Mouse (Mus musculus): ENCODE measurements around the gene Cdc25a. TPM values are rescaled to one million over a fixed set of nuclear protein-coding genes. Genes with fewer than 3 reads are reported as not detected.

Cdc25a gene
- polyA plus RNA-seq (2016; fragmentation: Nextera tagmentation; extraction: Ambion mirVana), result 49.5 and 55.5 TPM in 2 replicates

- ATAC-seq (ENCODE audit: insufficient number of reproducible peaks, insufficient read depth, low FRiP score, low TSS enrichment, low read depth), result peak; percentile 94
- Histone ChIP-seq H3K4me2 (peak within 1 kb of the TSS; percentile 86), H3K4me1 (replicated peaks) (peaks cover 19% of the 10 kb centered on the region), H3K4me3 (replicated peaks) (peak within 1 kb of the TSS; percentile 99), H3K27me3 (no peaks in the 10 kb centered on the region), H3K9ac (replicated peaks) (peak within 1 kb of the TSS; percentile 98), H3K36me3 (peaks cover 29% of the 10 kb centered on the region), H3K27ac (peak within 1 kb of the TSS; percentile 93), H3K9me3 (no peaks in the 10 kb centered on the region)
- WGBS, result 7% methylated on average over 33 of the region's 33 CpGs
Observed at GRCm38 (mm10) chr9:109874797-109875691, at the start of gene Cdc25a. Gene Cdc25a, plus strand, starts transcription at chr9:109875579.

GRCm38 (mm10) chr9:109825739-109826138 lies 49.6 kb upstream of the Cdc25a start:
- WGBS, result 67% methylated on average over 4 of the region's 4 CpGs

GRCm38 (mm10) chr9:109826181-109826580 lies 49.2 kb upstream of the Cdc25a start:
- Histone ChIP-seq H3K9me3 (no peaks in the 10 kb centered on the region), H3K36me3 (peaks cover 18% of the 10 kb centered on the region; the same call in 1 of the 2 replicates), H3K27me3 (no peaks in the 10 kb centered on the region), H3K4me1 (replicated peaks) (no peaks in the 10 kb centered on the region), H3K27ac (no peak overlapping the region), H3K4me2 (no peak overlapping the region), H3K4me3 (replicated peaks) (no peak overlapping the region), H3K9ac (replicated peaks) (no peak overlapping the region)
- WGBS, result 75% methylated on average over 5 of the region's 5 CpGs
- no peak for ATAC-seq (ENCODE audit: insufficient number of reproducible peaks, insufficient read depth, low FRiP score, low TSS enrichment, low read depth)

More at GRCm38 (mm10) chr9:109825739-109826138, 49.6 kb upstream of the Cdc25a start:
- Histone ChIP-seq H3K27me3 (no peaks in the 10 kb centered on the region), H3K4me2 (no peak overlapping the region), H3K9me3 (no peaks in the 10 kb centered on the region), H3K4me3 (replicated peaks) (no peak overlapping the region), H3K27ac (no peak overlapping the region), H3K36me3 (peaks cover 15% of the 10 kb centered on the region; the same call in 1 of the 2 replicates), H3K4me1 (replicated peaks) (no peaks in the 10 kb centered on the region), H3K9ac (replicated peaks) (no peak overlapping the region)
- ATAC-seq (ENCODE audit: insufficient number of reproducible peaks, insufficient read depth, low FRiP score, low TSS enrichment, low read depth), result no peak

GRCm38 (mm10) chr9:109832391-109833087 lies 42.8 kb upstream of the Cdc25a start, which contains the start of gene Nme6:
Gene Nme6, plus strand, starts transcription at chr9:109832749.
- H3K4me1 ChIP-seq (replicated peaks), result peaks cover 7% of the 10 kb centered on the region
- peak within 1 kb of the TSS; percentile 84 for H3K4me2 ChIP-seq
- no peaks in the 10 kb centered on the region for H3K9me3 ChIP-seq
- H3K4me3 ChIP-seq (replicated peaks), result peak within 1 kb of the TSS; percentile 61
- H3K36me3 ChIP-seq, result peaks cover 32% of the 10 kb centered on the region
- peak within 1 kb of the TSS; percentile 71 for H3K9ac ChIP-seq (replicated peaks)
- under 1% methylated on average over 32 of the region's 32 CpGs for WGBS
- no peaks in the 10 kb centered on the region for H3K27me3 ChIP-seq
- peak within 1 kb of the TSS; percentile 75 for H3K27ac ChIP-seq
- peak; percentile 97 for ATAC-seq (ENCODE audit: insufficient number of reproducible peaks, insufficient read depth, low FRiP score, low TSS enrichment, low read depth)

- ATAC-seq (ENCODE audit: insufficient number of reproducible peaks, insufficient read depth, low FRiP score, low TSS enrichment, low read depth), result peak; percentile 66
- no peaks in the 10 kb centered on the region for H3K9me3 ChIP-seq
- H3K9ac ChIP-seq (replicated peaks), result peak overlapping the region; percentile 71
- H3K27me3 ChIP-seq, result no peaks in the 10 kb centered on the region
- no peak overlapping the region for H3K27ac ChIP-seq
- peak overlapping the region; percentile 61 for H3K4me3 ChIP-seq (replicated peaks)
- peaks cover 7% of the 10 kb centered on the region for H3K4me1 ChIP-seq (replicated peaks)
- peak overlapping the region; percentile 84 for H3K4me2 ChIP-seq
- H3K36me3 ChIP-seq, result peaks cover 37% of the 10 kb centered on the region
- WGBS, result 13% methylated on average over 6 of the region's 6 CpGs
Observed at GRCm38 (mm10) chr9:109833088-109833412, 42.3 kb upstream of the Cdc25a start.

GRCm38 (mm10) chr9:109849312-109849758 lies 26.0 kb upstream of the Cdc25a start, which contains the start of gene Camp:
Gene Camp, minus strand, starts transcription at chr9:109849617.
- WGBS, result 80% methylated on average over 6 of the region's 6 CpGs
- Histone ChIP-seq H3K36me3 (peaks cover 6% of the 10 kb centered on the region; the same call in 1 of the 2 replicates), H3K4me1 (replicated peaks) (no peaks in the 10 kb centered on the region), H3K27me3 (no peaks in the 10 kb centered on the region), H3K9ac (replicated peaks) (no peak within 1 kb of the TSS), H3K27ac (no peak within 1 kb of the TSS), H3K4me2 (no peak within 1 kb of the TSS), H3K9me3 (no peaks in the 10 kb centered on the region), H3K4me3 (replicated peaks) (no peak within 1 kb of the TSS)
- no peak for ATAC-seq (ENCODE audit: insufficient number of reproducible peaks, insufficient read depth, low FRiP score, low TSS enrichment, low read depth)

GRCm38 (mm10) chr9:109850099-109850498 lies 25.3 kb upstream of the Cdc25a start:
- ATAC-seq (ENCODE audit: insufficient number of reproducible peaks, insufficient read depth, low FRiP score, low TSS enrichment, low read depth), result no peak
- 87% methylated on average over 5 of the region's 5 CpGs for WGBS

GRCm38 (mm10) chr9:109854341-109854740 lies 21.0 kb upstream of the Cdc25a start:
- WGBS, result 84% methylated on average over 2 of the region's 2 CpGs

More at GRCm38 (mm10) chr9:109850099-109850498, 25.3 kb upstream of the Cdc25a start:
- Histone ChIP-seq H3K9ac (replicated peaks) (no peak overlapping the region), H3K4me3 (replicated peaks) (no peak overlapping the region), H3K9me3 (no peaks in the 10 kb centered on the region), H3K4me2 (no peak overlapping the region), H3K36me3 (peaks cover 5% of the 10 kb centered on the region; the same call in 1 of the 2 replicates), H3K4me1 (replicated peaks) (no peaks in the 10 kb centered on the region), H3K27me3 (no peaks in the 10 kb centered on the region), H3K27ac (no peak overlapping the region)

GRCm38 (mm10) chr9:109855947-109856346 lies 19.4 kb upstream of the Cdc25a start:
- 76% methylated on average over 6 of the region's 6 CpGs for WGBS

More at GRCm38 (mm10) chr9:109854341-109854740, 21.0 kb upstream of the Cdc25a start:
- Histone ChIP-seq H3K9ac (replicated peaks) (no peak overlapping the region), H3K27me3 (no peaks in the 10 kb centered on the region), H3K9me3 (no peaks in the 10 kb centered on the region), H3K27ac (no peak overlapping the region), H3K4me2 (no peak overlapping the region), H3K4me3 (replicated peaks) (no peak overlapping the region), H3K36me3 (no peaks in the 10 kb centered on the region), H3K4me1 (replicated peaks) (no peaks in the 10 kb centered on the region)
- no peak for ATAC-seq (ENCODE audit: insufficient number of reproducible peaks, insufficient read depth, low FRiP score, low TSS enrichment, low read depth)

GRCm38 (mm10) chr9:109862397-109863044 lies 12.9 kb upstream of the Cdc25a start:
- Histone ChIP-seq H3K9me3 (no peaks in the 10 kb centered on the region), H3K4me2 (peak overlapping the region; percentile 42), H3K9ac (replicated peaks) (0 out of 2 replicates have a peak overlapping the region, but pooled peaks have one; percentile 12), H3K4me1 (replicated peaks) (no peaks in the 10 kb centered on the region), H3K36me3 (no peaks in the 10 kb centered on the region), H3K4me3 (replicated peaks) (no peak overlapping the region; the same call in 1 of the 2 replicates), H3K27me3 (peaks cover 4% of the 10 kb centered on the region; the same call in 1 of the 2 replicates), H3K27ac (no peak overlapping the region)
- no peak for ATAC-seq (ENCODE audit: insufficient number of reproducible peaks, insufficient read depth, low FRiP score, low TSS enrichment, low read depth)
- 21% methylated on average over 20 of the region's 20 CpGs for WGBS

More at GRCm38 (mm10) chr9:109855947-109856346, 19.4 kb upstream of the Cdc25a start:
- H3K9ac ChIP-seq (replicated peaks), result no peak overlapping the region
- H3K4me3 ChIP-seq (replicated peaks), result no peak overlapping the region
- H3K4me1 ChIP-seq (replicated peaks), result no peaks in the 10 kb centered on the region
- H3K36me3 ChIP-seq, result no peaks in the 10 kb centered on the region
- H3K4me2 ChIP-seq, result no peak overlapping the region
- H3K27me3 ChIP-seq, result no peaks in the 10 kb centered on the region
- no peaks in the 10 kb centered on the region for H3K9me3 ChIP-seq
- ATAC-seq (ENCODE audit: insufficient number of reproducible peaks, insufficient read depth, low FRiP score, low TSS enrichment, low read depth), result no peak
- no peak overlapping the region for H3K27ac ChIP-seq
